Mouse (Mus musculus) bone marrow macrophage, adult 2 months (primary cell): ENCODE measurements around the gene Cabp7. TPM values are rescaled to one million over a fixed set of nuclear protein-coding genes. Genes with fewer than 3 reads are reported as not detected.

Experiments
- H3K27ac ChIP-seq: 2 replicates; pipeline ENCODE4 v1.5.1; 2012; ENCODE audit warnings: low read depth, low read length; ENCODE audit not compliant: insufficient read depth
- H3K4me1 ChIP-seq: 2 replicates; pipeline ENCODE4 v1.6.1; 2012; ENCODE audit warnings: low read length; ENCODE audit not compliant: control insufficient read depth, insufficient read depth
- H3K4me3 ChIP-seq: 2 replicates; pipeline ENCODE4 v1.5.1; 2012; ENCODE audit warnings: mild to moderate bottlenecking, low read length, moderate library complexity; ENCODE audit not compliant: insufficient read depth
- CTCF ChIP-seq: IDR thresholded peaks from 2 replicates; pipeline ENCODE4 v1.5.1; 2012; ENCODE audit warnings: low read depth, mild to moderate bottlenecking, low read length, moderate library complexity
- POLR2A ChIP-seq: IDR thresholded peaks from 2 replicates; pipeline ENCODE4 v1.6.1; 2012; ENCODE audit warnings: mild to moderate bottlenecking, low read depth, low read length, borderline replicate concordance
- polyA plus RNA-seq: library from polyadenylated mRNA; stranded (reverse); fragments of >200 nt; gene quantifications from 2 replicates; pipeline ENCODE4 v1.2.4, GENCODE M21; 2012; ENCODE audit not compliant: missing spikeins, insufficient read depth, insufficient read length

The Cabp7 gene
- not detected in 2 replicates for polyA plus RNA-seq

DNA sequence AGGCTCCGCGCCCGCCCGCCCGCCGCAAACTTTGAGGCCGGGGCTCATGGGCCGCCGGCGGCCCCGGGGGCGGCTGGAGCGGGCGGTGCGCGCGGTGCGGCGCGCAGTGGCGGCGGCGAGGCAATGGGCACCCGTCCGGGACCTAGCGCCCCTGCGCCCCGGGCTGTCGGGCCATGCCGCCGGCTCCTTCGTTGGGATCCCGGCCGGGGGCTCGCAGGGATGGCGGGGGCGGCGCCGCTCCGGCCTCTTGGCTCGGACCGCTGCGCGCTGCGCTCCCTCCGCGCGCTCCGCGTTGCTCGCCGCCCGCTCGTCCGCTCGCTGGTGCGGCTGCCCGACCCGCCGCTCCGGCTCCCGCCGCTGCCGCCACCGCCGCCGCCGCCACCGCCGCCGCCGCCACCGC, at the start of gene Cabp7:
TSS of gene Cabp7 (minus strand) at position 46 of the 400 bp plus-strand sequence.
- H3K4me3 ChIP-seq: peak within 1 kb of the TSS; percentile 29; the same call in 1 of the 2 replicates
- TF ChIP-seq POLR2A (no peak), CTCF (no peak)
- no peak within 1 kb of the TSS for H3K27ac ChIP-seq
- H3K4me1 ChIP-seq: no peaks in the 10 kb centered on the region

DNA sequence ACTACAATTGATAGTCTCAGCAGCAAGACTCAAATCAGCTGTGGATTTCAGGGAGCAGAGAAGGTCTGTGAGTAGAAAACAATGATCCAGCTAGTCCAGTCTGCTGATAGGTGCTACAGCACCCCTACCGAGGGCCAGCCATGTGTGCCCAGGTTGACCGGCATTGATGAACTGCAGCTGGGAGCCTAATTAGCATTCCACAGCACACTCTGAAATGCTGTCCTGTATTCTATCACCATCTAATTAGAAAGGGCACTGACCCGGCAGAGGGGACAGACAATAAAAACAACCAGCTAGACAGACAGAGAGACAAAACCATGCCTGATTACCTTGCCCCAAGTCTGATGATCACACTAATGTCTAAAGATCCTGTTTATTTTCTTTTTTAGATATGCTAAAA, 46.4 kb upstream of the Cabp7 start:
- TF ChIP-seq CTCF (no peak), POLR2A (no peak)

DNA sequence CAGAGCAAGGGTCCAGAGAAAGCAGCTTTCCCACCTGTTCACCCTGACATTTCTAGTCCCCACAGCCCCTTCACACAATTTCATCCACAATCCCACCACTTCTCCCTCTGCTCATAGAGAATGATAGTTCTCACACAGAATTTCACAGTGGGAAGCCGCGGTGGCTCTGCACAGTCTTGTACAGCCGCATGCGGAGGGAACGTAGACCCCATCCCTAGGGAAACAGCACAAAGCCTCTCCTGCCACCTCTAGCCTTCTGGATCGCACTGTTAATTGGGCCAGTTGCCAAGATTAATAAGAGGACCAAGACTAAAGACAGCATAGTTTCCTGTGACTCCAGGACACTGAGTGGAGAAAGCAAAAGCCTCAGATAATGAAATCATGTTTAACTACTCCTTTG, 45.0 kb upstream of the Cabp7 start:
- no peak overlapping the region for H3K27ac ChIP-seq
- H3K4me3 ChIP-seq: no peak overlapping the region
- H3K4me1 ChIP-seq: no peaks in the 10 kb centered on the region
- TF ChIP-seq POLR2A: no peak
- TF ChIP-seq CTCF: no peak

More for the DNA sequence above, 46.4 kb upstream of the Cabp7 start:
- Histone ChIP-seq H3K4me1 (no peaks in the 10 kb centered on the region), H3K27ac (no peak overlapping the region), H3K4me3 (no peak overlapping the region)

DNA sequence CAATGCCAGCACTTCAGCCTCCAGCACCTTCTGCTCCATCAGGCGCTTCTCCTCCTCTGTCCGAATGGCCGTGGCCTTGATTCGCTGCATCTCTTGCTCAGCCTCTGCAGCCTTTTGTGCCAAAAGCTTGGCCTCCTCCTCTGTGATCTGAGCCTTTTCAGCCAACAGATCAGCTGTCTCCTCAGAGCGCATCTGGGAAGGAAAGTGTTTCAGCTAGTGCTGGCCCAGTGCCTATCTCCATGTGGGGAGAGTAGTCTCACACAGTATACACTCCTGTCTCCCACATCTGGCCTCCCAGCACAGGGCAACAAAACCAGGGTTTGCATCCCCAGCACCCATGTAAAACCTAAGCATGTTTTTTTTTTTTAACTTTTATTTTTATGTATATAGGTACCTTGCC, 43.1 kb upstream of the Cabp7 start:
- TF ChIP-seq POLR2A (no peak), CTCF (no peak)

DNA sequence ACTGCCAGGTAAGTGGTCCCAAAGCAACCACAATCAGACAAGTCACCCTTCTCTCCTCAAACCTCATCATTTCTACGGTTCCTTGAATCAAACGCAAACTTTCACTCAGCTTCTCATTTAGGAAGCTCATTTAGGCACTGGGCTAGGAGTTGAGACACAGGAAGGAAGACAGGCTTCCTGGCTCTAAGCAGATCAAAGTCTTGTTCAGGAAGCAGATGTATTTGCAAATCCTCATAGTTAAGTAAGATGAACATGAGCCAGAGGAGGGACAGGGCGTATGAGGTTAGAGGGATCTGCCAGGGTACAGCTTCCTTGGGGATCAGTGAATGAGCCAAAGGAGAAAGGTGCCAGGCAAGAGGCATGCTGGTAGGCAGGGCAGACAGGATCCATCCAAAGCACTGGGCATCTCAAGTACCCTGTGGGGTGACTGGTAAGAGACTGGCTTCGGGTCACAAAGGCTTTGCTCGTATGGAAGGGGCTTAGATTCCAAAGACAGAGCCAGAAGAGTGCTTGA, 38.1 kb upstream of the Cabp7 start:
- no peak overlapping the region for H3K27ac ChIP-seq
- no peak for TF ChIP-seq CTCF
- no peak for TF ChIP-seq POLR2A
- peaks cover 14% of the 10 kb centered on the region for H3K4me1 ChIP-seq
- H3K4me3 ChIP-seq: no peak overlapping the region

More for the DNA sequence above, 43.1 kb upstream of the Cabp7 start:
- Histone ChIP-seq H3K4me3 (no peak overlapping the region), H3K27ac (no peak overlapping the region), H3K4me1 (peaks cover 9% of the 10 kb centered on the region)

DNA sequence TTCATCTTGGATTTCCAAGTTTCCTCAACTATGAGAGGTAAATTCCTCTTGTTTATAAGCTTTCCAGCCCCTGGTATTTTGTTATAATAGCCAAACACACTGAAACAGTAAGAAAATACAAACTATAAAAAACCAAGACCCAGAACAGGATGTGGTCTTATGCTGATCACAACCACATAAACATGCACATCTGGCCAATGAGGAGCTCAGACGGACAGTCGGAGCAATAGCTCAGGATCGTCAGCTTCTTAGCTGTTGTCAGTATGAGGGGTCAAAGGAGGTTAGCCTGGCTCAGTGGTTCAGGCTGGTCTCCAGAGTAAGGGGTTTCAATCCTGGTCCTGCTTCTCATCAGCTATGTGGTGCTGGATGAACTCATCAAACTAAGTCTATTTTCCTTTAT, 36.5 kb upstream of the Cabp7 start:
- Histone ChIP-seq H3K27ac (no peak overlapping the region), H3K4me1 (peaks cover 14% of the 10 kb centered on the region), H3K4me3 (no peak overlapping the region)
- TF ChIP-seq CTCF: no peak
- no peak for TF ChIP-seq POLR2A

DNA sequence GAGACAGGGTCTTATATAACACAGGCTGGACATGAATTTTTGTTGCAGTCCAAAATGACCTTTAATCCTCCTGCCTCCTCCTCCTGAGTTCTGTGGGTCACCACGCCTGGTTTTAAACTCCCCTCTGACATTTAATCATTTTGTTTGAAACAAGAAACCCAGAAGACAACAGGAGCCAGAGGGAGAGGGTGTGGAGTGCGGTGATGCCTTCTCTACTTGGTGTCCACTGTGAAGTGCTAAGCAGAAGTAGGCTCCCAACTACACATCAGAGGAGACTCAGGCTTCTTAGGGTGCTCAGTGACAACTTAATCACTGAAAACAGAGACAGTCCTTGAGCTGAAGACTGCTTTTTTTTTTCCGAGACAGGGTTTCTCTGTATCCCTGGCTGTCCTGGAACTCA, 34.3 kb upstream of the Cabp7 start:
- Histone ChIP-seq H3K4me3 (no peak overlapping the region), H3K4me1 (peaks cover 14% of the 10 kb centered on the region), H3K27ac (no peak overlapping the region)
- no peak for TF ChIP-seq CTCF
- no peak for TF ChIP-seq POLR2A

DNA sequence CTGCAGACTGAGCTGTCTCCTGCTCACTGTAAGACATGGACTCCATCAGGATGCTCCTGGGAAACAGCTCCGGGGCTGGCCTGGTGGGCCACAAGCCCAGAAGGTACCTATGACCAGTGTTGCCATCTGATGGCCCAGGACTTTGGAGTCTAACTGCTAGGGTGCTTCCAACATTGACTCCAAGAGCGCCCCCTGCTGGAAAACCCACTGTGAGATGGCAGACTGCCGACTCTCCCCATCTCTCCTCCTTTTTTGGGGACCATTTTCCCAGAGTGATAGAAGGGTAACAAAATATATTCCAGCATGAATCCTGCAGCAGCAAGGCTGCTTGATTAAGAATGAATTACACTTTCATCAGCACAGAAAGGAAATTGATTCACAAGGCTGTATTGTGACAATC, 26.3 kb upstream of the Cabp7 start:
- Histone ChIP-seq H3K4me3 (no peak overlapping the region), H3K27ac (no peak overlapping the region), H3K4me1 (no peaks in the 10 kb centered on the region)
- TF ChIP-seq CTCF (peak; percentile 63), POLR2A (no peak)

DNA sequence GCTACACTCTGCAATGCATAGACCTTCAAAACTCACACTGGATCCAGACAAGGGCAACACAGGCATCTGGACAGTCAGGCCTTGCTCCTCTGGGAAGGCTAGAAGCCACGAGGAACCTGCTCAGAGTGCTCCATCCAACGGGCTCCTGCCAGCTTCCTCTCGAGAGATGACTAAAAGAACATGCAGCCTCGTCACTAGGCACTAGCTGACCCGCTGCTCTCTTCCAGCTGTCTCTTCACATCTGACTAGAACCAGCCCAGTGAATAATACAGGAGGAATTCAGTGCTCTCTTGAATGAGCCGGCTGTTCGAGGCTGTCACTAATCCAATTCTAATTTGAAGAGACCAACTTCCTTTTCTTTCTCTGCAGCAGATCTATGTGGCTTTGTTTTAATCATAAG, 25.2 kb upstream of the Cabp7 start:
- TF ChIP-seq CTCF (no peak), POLR2A (no peak)
- Histone ChIP-seq H3K4me1 (no peaks in the 10 kb centered on the region), H3K4me3 (no peak overlapping the region), H3K27ac (no peak overlapping the region)

DNA sequence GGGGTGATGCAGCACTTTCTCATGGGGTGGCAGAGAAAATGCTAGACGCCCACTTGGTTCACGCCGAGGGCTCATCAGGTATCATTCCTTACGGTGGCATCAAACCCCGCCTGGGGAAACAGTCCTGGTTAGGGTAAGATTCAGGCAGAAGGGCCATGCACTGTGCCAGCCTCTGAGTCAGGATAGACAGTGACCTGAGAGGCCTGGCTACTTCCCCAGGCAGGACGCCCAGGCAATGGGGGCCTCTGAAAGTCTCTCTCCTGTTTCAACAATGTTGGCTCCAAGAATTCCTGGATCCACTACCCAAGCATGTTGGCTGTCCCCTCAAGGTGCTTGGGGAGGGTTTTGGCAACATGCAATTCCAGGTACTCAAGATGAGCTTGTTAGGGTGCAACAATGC, 23.3 kb upstream of the Cabp7 start:
- Histone ChIP-seq H3K4me1 (no peaks in the 10 kb centered on the region), H3K27ac (no peak overlapping the region), H3K4me3 (no peak overlapping the region)
- TF ChIP-seq CTCF (no peak), POLR2A (no peak)

DNA sequence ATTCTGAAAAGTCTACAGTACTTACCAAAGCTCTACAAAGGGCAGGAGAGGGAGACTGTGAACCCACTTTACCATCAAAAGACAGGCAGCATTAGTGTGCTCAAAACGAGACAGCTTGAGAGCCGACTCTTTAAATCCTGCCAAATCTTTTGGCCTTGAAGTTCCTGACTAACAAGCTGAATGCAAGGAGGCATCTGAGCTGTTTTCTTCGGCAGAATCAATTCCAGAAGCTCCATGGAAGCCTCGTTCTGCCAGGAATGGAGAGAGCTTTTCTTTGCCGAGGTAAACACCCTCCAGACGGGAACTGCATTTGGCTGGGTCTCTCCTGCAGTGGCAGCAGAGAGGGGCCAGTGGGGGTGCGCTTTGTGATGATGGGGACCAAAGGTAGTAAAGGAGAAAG, 22.7 kb upstream of the Cabp7 start:
- H3K27ac ChIP-seq: no peak overlapping the region
- no peaks in the 10 kb centered on the region for H3K4me1 ChIP-seq
- H3K4me3 ChIP-seq: no peak overlapping the region
- TF ChIP-seq POLR2A (no peak), CTCF (no peak)
